Mouse (Mus musculus) stomach, embryonic 15.5 days (tissue): ENCODE measurements around the gene Qtrt1. TPM values are rescaled to one million over a fixed set of nuclear protein-coding genes. Genes with fewer than 3 reads are reported as not detected.
A peak's percentile ranks its signal among the peaks of the same experiment; 100 is the strongest.

ENCODE experiments used
- ATAC-seq: fragments of 200-750 bp; cut with Nextera tagmentation; 2 replicates; pipeline ENCODE4 v1.8.0; 2017; ENCODE audit warnings: low read depth, moderate number of reproducible peaks, moderate TSS enrichment; ENCODE audit not compliant: insufficient read depth, low FRiP score
- H3K27ac ChIP-seq: fragments of 300-500 bp; sonication (generic); 2 replicates; pipeline ENCODE4 v1.5.1; 2015; ENCODE audit warnings: mild to moderate bottlenecking, inconsistent platforms
- H3K27me3 ChIP-seq: fragments of 300-500 bp; sonication (generic); replicated peaks from 2 replicates; pipeline ENCODE4 v1.6.1; 2015; ENCODE audit warnings: inconsistent platforms
- H3K36me3 ChIP-seq: fragments of 300-500 bp; sonication (generic); 2 replicates; pipeline ENCODE4 v1.6.1; 2015; ENCODE audit warnings: inconsistent platforms
- H3K4me1 ChIP-seq: fragments of 300-500 bp; sonication (generic); 2 replicates; pipeline ENCODE4 v1.6.1; 2015; ENCODE audit warnings: inconsistent platforms
- H3K4me2 ChIP-seq: fragments of 300-500 bp; sonication (generic); 2 replicates; pipeline ENCODE4 v1.6.1; 2015; ENCODE audit warnings: mild to moderate bottlenecking, inconsistent platforms
- H3K4me3 ChIP-seq: fragments of 300-500 bp; sonication (generic); replicated peaks from 2 replicates; pipeline ENCODE4 v1.5.1; 2015; ENCODE audit warnings: inconsistent platforms
- H3K9ac ChIP-seq: fragments of 300-500 bp; sonication (generic); 2 replicates; pipeline ENCODE4 v1.6.1; 2015; ENCODE audit warnings: inconsistent platforms
- H3K9me3 ChIP-seq: fragments of 300-500 bp; sonication (generic); 2 replicates; pipeline ENCODE4 v1.6.1; 2016; ENCODE audit warnings: inconsistent platforms
- WGBS: fragments of 180-500 bp; shearing (Covaris S2); methylation state at CpG from one replicate; pipeline ENCODE4 v1.1.7; 2015; 5-methylcytosine and 5-hydroxymethylcytosine counted together
- polyA plus RNA-seq: library from polyadenylated mRNA; unstranded; fragments of >200 nt; fragmentation: Nextera tagmentation; extraction: Ambion mirVana; gene quantifications from 2 replicates; pipeline ENCODE4 v1.2.1, GENCODE M21; 2015

Qtrt1 gene
- polyA plus RNA-seq, 1 experiment from 2014 or later = 57.6 TPM

DNA sequence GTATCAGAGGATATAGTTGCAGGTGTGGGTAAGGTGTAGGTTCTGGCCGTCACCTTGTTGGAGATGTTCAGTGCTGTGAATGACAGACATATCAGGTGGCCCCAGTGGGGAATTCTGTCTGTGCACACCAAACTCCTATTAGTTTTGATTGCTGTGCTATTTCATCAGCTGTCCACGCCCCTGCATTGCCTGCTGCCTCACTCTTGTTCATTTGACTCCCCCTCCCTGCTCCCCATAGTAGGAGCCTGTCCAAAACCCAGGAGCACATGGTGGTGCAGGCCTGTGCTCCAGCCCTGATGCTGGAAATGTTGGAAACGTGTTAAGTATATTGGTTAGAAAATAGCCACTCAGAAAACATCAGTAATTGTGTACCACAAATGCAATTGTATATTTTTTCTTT lies 27.8 kb downstream of the Qtrt1 start:
- H3K27me3 ChIP-seq = no peaks in the 10 kb centered on the region
- WGBS = 70% methylated on average over 3 of the region's 3 CpGs
- no peak overlapping the region for H3K9ac ChIP-seq
- H3K4me2 ChIP-seq = no peak overlapping the region
- H3K4me1 ChIP-seq = peaks cover 8% of the 10 kb centered on the region; the same call in 1 of the 2 replicates
- no peak overlapping the region for H3K4me3 ChIP-seq
- peaks cover under 1% of the 10 kb centered on the region; the same call in 1 of the 2 replicates for H3K36me3 ChIP-seq
- no peak overlapping the region for H3K27ac ChIP-seq
- no peaks in the 10 kb centered on the region for H3K9me3 ChIP-seq
- no peak for ATAC-seq

DNA sequence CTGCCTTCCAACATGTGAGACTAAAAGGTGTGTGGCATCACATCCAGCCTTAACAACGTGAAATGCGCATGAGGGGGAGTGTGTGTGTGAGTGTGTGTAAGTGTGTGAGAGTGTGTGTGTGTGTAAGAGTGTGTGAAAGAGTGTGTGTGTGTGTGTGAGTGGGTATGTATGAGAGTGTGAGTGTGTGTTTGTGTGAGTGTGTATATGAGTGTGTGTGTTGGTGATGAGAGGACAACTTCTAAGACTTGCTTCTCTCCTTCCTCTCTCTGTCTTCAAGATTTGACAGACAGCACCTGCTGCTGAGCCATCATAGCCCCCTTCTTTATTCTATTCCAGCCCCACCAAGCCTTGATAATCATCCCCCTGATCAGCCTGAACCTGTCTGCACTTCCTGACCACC lies 28.3 kb downstream of the Qtrt1 start:
- no peaks in the 10 kb centered on the region for H3K27me3 ChIP-seq
- H3K36me3 ChIP-seq = peaks cover 4% of the 10 kb centered on the region; the same call in 1 of the 2 replicates
- peaks cover 8% of the 10 kb centered on the region; the same call in 1 of the 2 replicates for H3K4me1 ChIP-seq
- no peaks in the 10 kb centered on the region for H3K9me3 ChIP-seq
- H3K27ac ChIP-seq = 0 out of 2 replicates have a peak overlapping the region, but pooled peaks have one; percentile 21
- ATAC-seq = no peak
- WGBS = 92% methylated on average over 2 of the region's 2 CpGs
- H3K9ac ChIP-seq = no peak overlapping the region
- no peak overlapping the region for H3K4me2 ChIP-seq
- no peak overlapping the region for H3K4me3 ChIP-seq

- ATAC-seq = no peak
- no peaks in the 10 kb centered on the region for H3K9me3 ChIP-seq
Observed at GRCm38 (mm10) chr9:21440387-21440786, 28.8 kb downstream of the Qtrt1 start.

GRCm38 (mm10) chr9:21443853-21444252 lies 32.2 kb downstream of the Qtrt1 start:
- no peak for ATAC-seq
- 90% methylated on average over 8 of the region's 8 CpGs for WGBS
- Histone ChIP-seq H3K27ac (no peak overlapping the region), H3K4me1 (no peaks in the 10 kb centered on the region), H3K27me3 (no peaks in the 10 kb centered on the region), H3K36me3 (peaks cover 4% of the 10 kb centered on the region; the same call in 1 of the 2 replicates), H3K4me2 (no peak overlapping the region), H3K9ac (no peak overlapping the region), H3K9me3 (no peaks in the 10 kb centered on the region), H3K4me3 (no peak overlapping the region)

More at GRCm38 (mm10) chr9:21440387-21440786, 28.8 kb downstream of the Qtrt1 start:
- H3K27ac ChIP-seq = 0 out of 2 replicates have a peak overlapping the region, but pooled peaks have one; percentile 21
- no peak overlapping the region for H3K4me2 ChIP-seq
- H3K27me3 ChIP-seq = no peaks in the 10 kb centered on the region
- H3K4me3 ChIP-seq = no peak overlapping the region
- H3K4me1 ChIP-seq = peaks cover 8% of the 10 kb centered on the region; the same call in 1 of the 2 replicates
- peaks cover 4% of the 10 kb centered on the region; the same call in 1 of the 2 replicates for H3K36me3 ChIP-seq
- no peak overlapping the region for H3K9ac ChIP-seq

GRCm38 (mm10) chr9:21444574-21444973 lies 32.9 kb downstream of the Qtrt1 start:
- Histone ChIP-seq H3K4me2 (no peak overlapping the region), H3K36me3 (peaks cover 4% of the 10 kb centered on the region; the same call in 1 of the 2 replicates), H3K4me3 (no peak overlapping the region), H3K27me3 (no peaks in the 10 kb centered on the region), H3K4me1 (0 out of 2 replicates have a peak, but pooled peaks cover 4% of the 10 kb centered on the region), H3K9me3 (no peaks in the 10 kb centered on the region), H3K27ac (no peak overlapping the region), H3K9ac (no peak overlapping the region)
- WGBS = 76% methylated on average over 4 of the region's 4 CpGs
- no peak for ATAC-seq

DNA sequence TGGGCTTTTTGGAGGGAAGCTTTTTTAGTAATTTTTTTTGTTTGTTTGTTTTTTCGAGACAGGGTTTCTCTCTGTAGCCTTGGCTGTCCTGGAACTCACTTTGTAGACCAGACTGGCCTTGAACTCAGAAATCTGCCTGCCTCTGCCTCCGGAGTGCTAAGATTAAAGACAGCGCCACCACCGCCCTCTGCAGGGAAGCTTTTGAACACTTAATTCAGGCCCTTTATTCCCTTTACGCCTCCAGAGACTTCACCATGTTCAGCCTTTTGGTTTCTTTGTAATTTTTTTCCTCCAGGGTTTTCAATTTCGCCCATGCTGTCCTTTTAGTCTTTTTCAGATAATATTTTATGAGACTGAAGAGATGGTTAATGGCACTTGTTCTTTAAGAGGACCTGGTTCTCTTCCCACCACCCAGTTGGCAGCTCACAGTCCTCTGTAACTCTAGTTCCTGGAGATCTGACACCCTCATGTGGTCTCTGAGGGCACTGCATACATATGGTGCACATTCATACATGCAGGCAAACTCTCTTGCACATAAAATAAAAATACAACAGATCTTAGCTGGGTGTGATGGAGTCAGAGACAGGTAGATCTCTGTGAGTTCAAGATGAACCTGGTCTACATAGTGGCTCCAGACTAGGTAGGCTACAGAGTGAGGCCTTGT lies 33.6 kb downstream of the Qtrt1 start:
- no peak overlapping the region for H3K27ac ChIP-seq
- no peak for ATAC-seq
- H3K9ac ChIP-seq = no peak overlapping the region
- 95% methylated on average over 6 of the region's 6 CpGs for WGBS
- no peak overlapping the region for H3K4me3 ChIP-seq
- H3K27me3 ChIP-seq = no peaks in the 10 kb centered on the region
- no peak overlapping the region for H3K4me2 ChIP-seq
- peaks cover 5% of the 10 kb centered on the region; the same call in 1 of the 2 replicates for H3K4me1 ChIP-seq
- H3K9me3 ChIP-seq = no peaks in the 10 kb centered on the region
- H3K36me3 ChIP-seq = peaks cover 4% of the 10 kb centered on the region; the same call in 1 of the 2 replicates

DNA sequence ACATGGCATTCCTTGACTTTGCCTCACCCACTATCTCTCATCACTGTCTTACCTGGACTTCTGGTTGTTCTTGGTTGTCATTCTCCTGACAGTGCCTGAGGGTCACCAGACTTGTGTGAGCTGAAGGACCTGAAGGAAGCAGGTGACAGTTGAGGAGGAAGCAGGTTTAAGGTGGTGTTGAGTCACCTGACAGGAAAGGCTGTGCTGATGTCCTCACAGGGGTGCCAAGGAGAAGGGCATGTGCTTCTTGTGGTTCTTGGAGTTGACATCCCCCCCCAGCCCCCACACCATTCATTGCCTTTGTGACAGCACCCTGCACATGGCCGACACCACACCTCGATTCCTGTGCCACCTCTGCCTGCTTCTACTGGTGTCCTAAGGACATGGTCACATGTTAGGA lies 36.1 kb downstream of the Qtrt1 start:
- peaks cover 22% of the 10 kb centered on the region for H3K4me1 ChIP-seq
- no peak for ATAC-seq
- no peak overlapping the region for H3K4me2 ChIP-seq
- H3K4me3 ChIP-seq = no peak overlapping the region
- H3K27me3 ChIP-seq = no peaks in the 10 kb centered on the region
- 89% methylated on average over 2 of the region's 2 CpGs for WGBS
- H3K9ac ChIP-seq = no peak overlapping the region
- H3K27ac ChIP-seq = no peak overlapping the region
- H3K9me3 ChIP-seq = no peaks in the 10 kb centered on the region
- H3K36me3 ChIP-seq = peaks cover 4% of the 10 kb centered on the region; the same call in 1 of the 2 replicates

GRCm38 (mm10) chr9:21449710-21450109 lies 38.1 kb downstream of the Qtrt1 start:
- no peak overlapping the region for H3K9ac ChIP-seq
- H3K4me3 ChIP-seq = no peak overlapping the region
- no peaks in the 10 kb centered on the region for H3K9me3 ChIP-seq
- peaks cover 22% of the 10 kb centered on the region for H3K4me1 ChIP-seq
- 74% methylated on average over 2 of the region's 2 CpGs for WGBS
- peaks cover 2% of the 10 kb centered on the region; the same call in 1 of the 2 replicates for H3K36me3 ChIP-seq
- H3K4me2 ChIP-seq = no peak overlapping the region
- H3K27me3 ChIP-seq = no peaks in the 10 kb centered on the region
- H3K27ac ChIP-seq = no peak overlapping the region
- no peak for ATAC-seq

DNA sequence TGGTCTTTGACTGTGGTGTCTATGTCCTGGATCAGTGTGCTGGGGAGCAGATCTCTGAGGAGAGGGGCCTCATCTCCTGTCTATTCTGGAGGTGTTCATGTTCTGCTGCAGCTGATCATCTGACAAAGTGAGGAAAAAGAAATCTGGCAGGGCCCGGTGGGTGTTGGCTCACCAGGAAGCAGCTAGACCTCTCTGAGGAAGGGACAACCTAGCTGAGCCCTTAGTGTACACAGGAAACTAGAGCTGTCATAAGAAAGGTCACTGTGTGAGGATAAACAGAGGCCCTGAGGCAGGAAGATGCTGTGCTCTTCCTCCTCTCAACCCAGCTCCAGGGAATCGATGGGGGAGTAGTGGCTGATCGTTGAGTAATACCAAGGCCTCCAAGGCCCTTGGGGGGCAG lies 38.6 kb downstream of the Qtrt1 start:
- no peak overlapping the region for H3K9ac ChIP-seq
- 66% methylated on average over 3 of the region's 3 CpGs for WGBS
- H3K27ac ChIP-seq = no peak overlapping the region

GRCm38 (mm10) chr9:21451391-21451790 lies 39.8 kb downstream of the Qtrt1 start:
- no peak for ATAC-seq
- Histone ChIP-seq H3K4me2 (no peak overlapping the region), H3K36me3 (no peaks in the 10 kb centered on the region; the same call in 1 of the 2 replicates), H3K27ac (no peak overlapping the region), H3K4me1 (peaks cover 22% of the 10 kb centered on the region), H3K27me3 (no peaks in the 10 kb centered on the region), H3K9me3 (no peaks in the 10 kb centered on the region), H3K4me3 (no peak overlapping the region), H3K9ac (no peak overlapping the region)
- 86% methylated on average over 8 of the region's 8 CpGs for WGBS

More for the DNA sequence above, 38.6 kb downstream of the Qtrt1 start:
- no peak for ATAC-seq
- no peaks in the 10 kb centered on the region for H3K27me3 ChIP-seq
- H3K4me2 ChIP-seq = no peak overlapping the region
- H3K36me3 ChIP-seq = no peaks in the 10 kb centered on the region
- peaks cover 22% of the 10 kb centered on the region for H3K4me1 ChIP-seq
- no peaks in the 10 kb centered on the region for H3K9me3 ChIP-seq
- H3K4me3 ChIP-seq = no peak overlapping the region

DNA sequence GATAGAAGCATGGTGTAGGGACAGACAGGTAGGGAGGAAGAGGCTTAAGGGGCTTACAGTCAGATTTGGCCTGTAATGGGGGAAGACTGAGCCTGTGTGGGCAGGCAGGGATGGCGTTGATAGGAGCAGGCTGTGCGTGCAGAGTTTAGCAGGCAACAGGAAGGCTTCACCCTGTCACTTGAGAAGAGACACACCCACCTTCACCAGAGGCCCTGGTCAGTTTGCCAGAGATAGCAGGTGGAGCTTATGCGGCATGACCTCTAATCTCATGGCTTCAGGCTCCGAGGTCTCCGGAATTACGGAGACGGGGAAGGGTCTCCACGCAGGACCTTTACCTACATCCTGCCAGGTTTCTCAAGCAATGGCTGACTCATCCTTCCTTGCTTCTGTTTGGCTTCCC lies 40.2 kb downstream of the Qtrt1 start:
- H3K36me3 ChIP-seq = no peaks in the 10 kb centered on the region; the same call in 1 of the 2 replicates
- H3K9me3 ChIP-seq = no peaks in the 10 kb centered on the region
- ATAC-seq = no peak
- peaks cover 22% of the 10 kb centered on the region for H3K4me1 ChIP-seq
- H3K4me2 ChIP-seq = no peak overlapping the region
- no peak overlapping the region for H3K9ac ChIP-seq
- no peaks in the 10 kb centered on the region for H3K27me3 ChIP-seq
- no peak overlapping the region for H3K4me3 ChIP-seq
- 44% methylated on average over 8 of the region's 8 CpGs for WGBS
- H3K27ac ChIP-seq = no peak overlapping the region

DNA sequence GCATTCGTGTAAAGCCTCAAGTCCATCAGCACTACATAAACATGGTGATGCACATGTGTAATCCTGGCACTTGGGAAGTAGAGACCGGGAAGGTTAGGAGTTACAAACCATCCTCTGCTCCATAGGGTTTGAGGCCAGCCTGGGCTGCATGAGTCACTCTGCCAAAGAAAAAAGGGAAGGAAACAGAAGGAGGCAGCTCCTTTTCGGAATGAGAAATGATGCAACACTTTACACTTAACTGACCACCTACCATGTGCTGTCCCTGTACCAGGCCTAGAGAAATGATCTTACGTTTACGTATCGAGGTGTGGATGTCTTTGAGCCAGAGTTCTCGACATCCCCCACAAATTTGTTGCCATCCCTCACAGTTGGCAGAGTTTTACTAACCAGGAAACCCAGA lies 41.4 kb downstream of the Qtrt1 start:
- WGBS = 77% methylated on average over 7 of the region's 7 CpGs
- H3K27ac ChIP-seq = no peak overlapping the region
- H3K4me1 ChIP-seq = peaks cover 22% of the 10 kb centered on the region
- no peak overlapping the region for H3K4me3 ChIP-seq
- H3K27me3 ChIP-seq = no peaks in the 10 kb centered on the region
- H3K36me3 ChIP-seq = no peaks in the 10 kb centered on the region; the same call in 1 of the 2 replicates
- ATAC-seq = no peak
- no peak overlapping the region for H3K4me2 ChIP-seq
- no peaks in the 10 kb centered on the region for H3K9me3 ChIP-seq
- H3K9ac ChIP-seq = no peak overlapping the region
